Mouse (Mus musculus) large intestine, adult 2 months (tissue): Measurements from ENCODE around the gene Prkaca. TPM values are rescaled to one million over a fixed set of nuclear protein-coding genes. Genes with fewer than 3 reads are reported as not detected.
"Not testable (repeated sequence)": the region's sequence is repeated elsewhere in the genome, so short reads cannot be mapped to it uniquely, and the experiment has no call there.

Experiments
- DNase-seq: peaks from one replicate; pipeline ENCODE4 v3.0.0-alpha.2; 2012; ENCODE audit warnings: low read depth, low spot score
- WGBS: fragments of 180-500 bp; shearing (Covaris S2); methylation state at CpG from one replicate; pipeline ENCODE4 v1.1.7; 2018; 5-methylcytosine and 5-hydroxymethylcytosine counted together
- polyA plus RNA-seq: library from polyadenylated mRNA; depleted of rRNA; stranded (reverse); fragments of >200 nt; gene quantifications from 2 replicates; pipeline ENCODE4 v1.2.3, GENCODE M21; 2012

Gene Prkaca
- polyA plus RNA-seq, 1 experiment = 59.9 TPM

DNA sequence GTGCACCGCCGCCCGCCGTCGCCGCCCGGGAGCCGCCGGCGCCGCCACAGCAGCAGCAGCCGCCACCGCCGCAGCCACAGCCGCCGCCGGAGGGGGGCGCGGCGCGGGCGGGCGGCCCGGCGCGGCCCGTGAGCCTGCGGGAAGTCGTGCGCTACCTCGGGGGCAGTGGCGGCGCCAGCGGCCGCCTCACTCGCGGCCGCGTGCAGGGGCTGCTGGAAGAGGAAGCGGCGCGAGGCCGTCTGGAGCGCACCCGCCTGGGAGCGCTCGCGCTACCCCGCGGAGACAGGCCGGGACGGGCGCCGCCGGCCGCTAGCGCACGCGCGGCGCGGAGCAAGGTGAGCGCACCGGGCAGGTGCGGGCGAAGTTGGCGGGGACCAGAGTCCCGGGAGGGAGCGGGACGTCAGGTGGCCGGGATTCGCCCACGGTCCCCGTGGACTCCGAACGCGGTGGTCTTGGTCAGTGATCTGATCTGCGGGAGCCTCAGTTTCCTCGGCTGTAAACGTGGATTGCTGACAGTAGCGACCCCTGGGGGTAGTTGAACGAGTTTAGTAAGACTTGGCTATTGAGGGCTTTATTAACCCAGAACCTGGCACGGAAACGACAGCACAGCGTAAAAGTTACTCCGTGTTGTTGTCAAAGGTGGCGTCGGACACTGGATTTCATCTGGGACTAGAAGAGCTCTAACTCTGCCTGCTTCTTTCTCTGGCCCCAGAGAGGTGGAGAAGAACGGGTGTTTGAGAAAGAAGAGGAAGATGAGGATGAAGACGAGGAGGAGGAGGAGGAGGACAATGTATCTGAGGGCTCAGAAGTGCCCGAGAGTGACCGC lies 25.7 kb downstream of the Prkaca start:
- no peak for DNase-seq
- 8% methylated on average over 90 of the region's 92 CpGs for WGBS

DNA sequence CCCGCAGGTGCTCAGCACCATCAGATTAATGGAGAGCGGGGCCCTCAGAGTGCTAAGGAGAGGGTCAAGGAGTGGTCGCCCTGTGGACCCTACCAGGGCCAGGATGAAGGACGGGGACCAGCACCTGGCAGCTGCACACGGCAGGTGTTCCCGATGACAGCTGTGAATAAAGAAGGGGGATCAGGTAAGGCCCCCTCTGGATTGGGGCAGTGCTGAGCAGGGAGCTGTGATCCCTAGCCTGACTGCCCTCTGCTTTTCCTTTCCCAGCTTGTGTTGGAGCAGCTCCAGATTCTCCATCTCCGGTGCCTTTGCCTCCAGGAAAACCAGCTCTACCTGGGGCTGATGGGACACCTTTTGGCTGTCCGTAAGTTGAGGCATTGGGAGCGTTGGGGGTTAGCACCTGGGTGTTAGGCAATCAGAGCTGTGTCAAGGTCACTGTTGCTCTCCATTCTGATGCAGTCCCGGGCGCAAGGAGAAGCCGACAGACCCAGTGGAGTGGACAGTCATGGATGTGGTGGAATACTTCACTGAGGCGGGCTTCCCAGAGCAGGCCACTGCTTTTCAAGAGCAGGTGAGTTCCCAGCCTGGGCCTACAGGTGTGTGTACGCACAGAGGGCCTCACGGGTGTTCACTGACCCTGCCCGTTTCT lies 26.4 kb downstream of the Prkaca start:
- 62% methylated on average over 16 of the region's 16 CpGs for WGBS
- DNase-seq = no peak

DNA sequence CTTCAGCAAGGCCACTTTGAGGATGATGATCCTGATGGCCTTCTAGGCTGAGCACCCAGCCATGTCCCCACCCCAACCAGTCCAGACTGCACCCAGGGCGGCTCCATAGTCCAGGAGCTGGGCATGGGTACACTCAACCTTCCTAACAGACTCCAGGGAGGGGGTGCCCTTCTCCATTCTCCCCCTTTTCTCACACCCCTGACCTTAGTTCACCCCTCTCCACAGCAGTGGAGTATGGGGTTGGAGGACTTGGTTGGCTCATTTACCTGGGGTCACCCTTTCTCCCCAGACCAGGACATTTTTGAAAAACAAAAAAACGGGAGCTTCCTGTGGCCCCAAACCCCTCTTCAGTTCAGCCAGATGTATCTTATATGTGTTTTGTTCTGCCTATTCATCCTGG lies 27.0 kb downstream of the Prkaca start:
- WGBS = 83% methylated on average over 2 of the region's 2 CpGs
- no peak for DNase-seq

DNA sequence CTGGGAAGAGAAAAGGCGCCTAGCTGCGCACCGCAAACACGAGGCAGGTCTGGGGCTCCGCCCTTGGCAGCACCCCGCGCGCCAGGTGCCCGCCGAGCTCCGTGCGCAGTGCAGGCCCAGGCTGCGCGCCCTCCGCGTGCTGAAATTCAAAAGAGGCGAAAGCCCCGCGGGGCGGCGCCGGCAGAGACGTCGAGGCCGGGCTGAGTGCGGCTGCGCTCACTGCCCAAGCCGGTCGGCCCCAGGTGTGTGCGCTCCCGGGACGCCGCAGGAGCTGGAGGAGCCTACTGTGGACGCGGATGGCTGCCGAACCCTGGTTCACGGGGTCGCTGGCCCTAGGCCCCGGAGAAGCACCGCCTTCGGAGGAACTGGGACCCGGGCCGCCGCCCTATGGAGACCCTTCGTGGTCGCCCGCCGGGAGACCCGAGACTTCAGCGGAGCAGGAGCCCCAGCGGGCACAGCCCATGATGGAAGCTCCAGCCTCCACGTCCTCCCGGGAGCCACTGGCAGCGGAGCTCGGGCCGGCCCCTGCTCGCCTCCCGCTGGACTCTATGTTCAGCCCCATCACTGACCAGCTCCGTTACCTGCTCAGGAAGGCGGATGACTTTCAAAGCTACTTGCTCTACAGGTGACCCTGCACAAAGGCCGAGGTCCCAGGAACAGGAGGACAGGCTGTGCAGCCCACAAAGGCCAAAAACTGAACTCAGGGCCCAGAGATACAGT lies 28.6 kb downstream of the Prkaca start, which contains the start of gene 1700067K01Rik:
TSS of gene 1700067K01Rik (plus strand) at position 222 of the 720 bp plus-strand sequence.
- DNase-seq = no peak
- 74% methylated on average over 61 of the region's 61 CpGs for WGBS

DNA sequence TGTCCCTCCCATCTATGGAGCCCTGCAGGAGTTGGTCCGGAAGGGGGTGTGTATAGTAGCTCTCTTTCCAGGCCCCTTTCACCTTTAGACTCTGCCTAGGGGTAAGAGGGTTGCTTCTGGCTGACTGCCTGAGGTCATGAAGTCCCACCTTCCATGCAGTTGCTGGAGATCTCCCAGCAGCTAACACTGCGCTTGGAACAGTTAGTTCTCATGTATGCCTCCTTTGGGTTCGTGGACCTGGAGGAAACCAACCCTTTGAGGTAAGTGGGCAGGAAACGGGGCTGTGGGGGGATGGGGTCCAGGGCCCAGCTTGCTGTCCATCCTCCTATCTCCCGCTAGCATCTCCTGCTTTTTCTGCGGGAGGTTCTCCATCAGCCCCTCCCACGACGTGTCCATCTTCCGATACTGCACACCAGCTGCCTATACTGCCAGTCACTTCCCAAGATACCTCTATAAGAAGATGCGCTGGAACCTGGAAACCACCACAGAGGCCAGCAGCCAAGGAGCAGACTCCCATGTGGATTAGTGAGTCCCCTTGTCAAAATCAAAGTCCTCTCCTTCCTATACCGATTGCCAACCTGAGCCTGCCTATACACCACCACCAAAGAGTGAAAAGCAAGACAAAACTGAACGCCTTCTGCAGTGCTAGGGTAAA lies 30.3 kb downstream of the Prkaca start:
- no peak for DNase-seq
- WGBS = 83% methylated on average over 12 of the region's 12 CpGs

DNA sequence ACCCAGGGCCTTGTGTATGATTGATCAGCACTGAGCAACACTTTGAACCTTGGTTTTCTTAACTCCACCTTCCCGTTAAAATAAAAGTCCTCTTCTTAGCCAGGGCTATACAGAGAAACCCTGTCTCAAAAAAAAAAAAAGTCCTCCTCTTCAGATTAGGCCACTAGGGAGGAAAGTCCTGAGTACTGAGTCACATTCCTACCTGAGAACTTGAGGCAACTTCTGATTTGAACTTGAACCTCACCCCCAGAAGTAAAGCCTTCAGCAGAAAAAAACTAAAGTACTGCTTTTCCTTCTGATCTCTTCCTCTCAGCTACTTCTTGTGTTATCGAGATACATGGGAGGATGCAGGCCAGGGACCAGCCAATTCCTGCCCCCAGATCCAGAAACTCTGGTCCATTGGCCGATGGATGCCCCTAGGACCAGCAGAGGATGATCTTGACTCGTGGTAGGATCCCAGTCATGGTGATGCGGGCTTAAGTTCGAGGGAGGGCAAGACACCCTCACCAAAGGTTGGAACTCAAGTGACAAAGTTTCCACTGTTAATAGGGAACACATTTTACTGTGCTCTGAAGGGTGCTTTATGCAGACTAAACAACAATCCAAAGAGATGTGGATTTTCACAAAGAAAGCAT lies 30.9 kb downstream of the Prkaca start:
- 75% methylated on average over 6 of the region's 6 CpGs for WGBS
- DNase-seq = no peak

DNA sequence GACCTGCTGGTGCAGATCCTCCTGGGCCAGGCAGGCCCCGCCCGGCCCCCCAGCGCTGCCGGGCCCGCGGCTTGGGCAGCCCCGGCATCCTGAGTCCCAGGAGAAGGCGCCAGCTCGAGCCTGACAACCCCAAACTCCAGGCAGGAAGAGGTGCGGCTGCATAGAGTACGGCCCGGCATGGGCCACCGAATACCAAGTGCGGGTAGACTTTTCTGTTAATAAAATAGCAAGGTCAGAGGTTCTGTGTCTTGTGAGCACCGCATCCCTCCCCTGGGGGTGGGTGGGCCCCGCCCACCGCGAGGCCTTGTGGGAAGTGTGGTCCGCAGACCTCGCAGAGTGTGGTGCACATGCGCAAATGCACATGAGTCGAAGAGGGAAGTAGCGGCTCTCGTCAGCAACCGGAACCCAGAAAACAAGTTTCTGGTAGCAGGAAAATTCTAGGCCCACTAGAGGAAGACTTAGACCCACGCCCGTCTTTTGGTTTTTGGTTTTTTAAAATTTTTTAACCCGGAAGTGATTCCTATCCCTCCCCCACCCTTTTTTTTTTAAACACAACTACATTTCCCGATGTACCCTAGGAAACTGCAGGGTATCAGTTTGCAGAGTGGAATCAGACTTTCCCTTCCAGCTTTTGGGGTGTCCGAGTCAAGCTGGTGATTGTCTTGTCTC lies 31.9 kb downstream of the Prkaca start:
- peak; percentile 75 for DNase-seq
- under 1% methylated on average over 30 of the region's 30 CpGs for WGBS

DNA sequence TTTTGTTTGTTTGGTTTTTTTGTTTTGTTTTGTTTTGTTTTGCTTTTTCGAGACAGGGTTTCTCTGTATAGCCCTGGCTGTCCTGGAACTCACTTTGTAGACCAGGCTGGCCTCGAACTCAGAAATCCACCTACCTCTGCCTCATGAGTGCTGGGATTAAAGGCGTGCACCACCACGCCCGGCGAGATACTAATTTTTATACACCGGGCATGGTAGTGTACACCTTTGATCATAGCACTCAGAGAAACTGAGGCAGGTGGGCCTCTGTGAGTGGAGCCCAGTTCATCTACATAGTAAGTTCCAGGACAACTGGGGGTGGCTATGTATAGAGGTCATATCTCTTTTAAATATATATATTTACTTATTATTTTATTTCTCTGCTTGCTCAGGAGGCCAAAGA lies 32.7 kb downstream of the Prkaca start:
- DNase-seq = not testable (repeated sequence)
- WGBS = 88% methylated on average over 7 of the region's 7 CpGs

DNA sequence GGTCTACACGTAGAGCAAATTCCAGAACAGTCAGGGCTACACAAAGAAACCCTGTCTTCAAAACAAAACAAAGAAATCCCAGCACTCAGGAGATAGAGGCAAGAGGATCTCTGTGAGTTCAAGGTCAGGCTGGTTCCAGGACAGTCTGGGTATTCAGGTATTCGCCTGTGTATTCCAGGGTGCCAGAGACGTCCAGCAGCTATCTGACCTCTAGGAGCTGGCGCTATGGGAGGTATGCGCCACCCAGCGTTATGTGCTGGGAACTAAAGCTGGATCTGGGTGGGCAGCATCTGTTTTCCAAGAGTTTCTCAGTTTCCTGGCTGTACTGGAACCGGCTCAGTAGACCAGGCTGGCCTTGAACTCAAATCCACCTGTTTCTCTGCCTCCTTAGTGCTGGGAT lies 35.6 kb downstream of the Prkaca start:
- WGBS = 58% methylated on average over 7 of the region's 7 CpGs
- no peak for DNase-seq

DNA sequence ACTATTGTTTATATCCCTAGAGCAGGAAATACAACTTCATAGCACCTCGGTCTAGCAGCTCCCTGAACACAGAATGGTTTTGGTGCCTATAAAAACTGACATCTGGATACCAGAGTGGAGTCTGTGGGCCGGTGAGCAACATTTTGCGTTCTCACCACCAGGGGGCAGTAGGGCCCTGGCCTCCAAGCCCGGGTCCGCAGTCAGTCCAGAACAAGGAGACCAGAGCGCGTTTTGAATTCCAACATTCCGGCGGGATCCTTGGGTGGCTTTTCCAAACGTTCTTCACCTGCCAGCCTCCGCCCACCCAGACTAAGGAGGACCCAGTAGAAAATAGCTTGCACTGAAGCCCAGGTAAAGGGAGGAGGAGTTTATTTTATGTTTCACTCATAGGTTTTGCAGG lies 37.1 kb downstream of the Prkaca start:
- under 1% methylated on average over 11 of the region's 11 CpGs for WGBS
- DNase-seq = no peak

DNA sequence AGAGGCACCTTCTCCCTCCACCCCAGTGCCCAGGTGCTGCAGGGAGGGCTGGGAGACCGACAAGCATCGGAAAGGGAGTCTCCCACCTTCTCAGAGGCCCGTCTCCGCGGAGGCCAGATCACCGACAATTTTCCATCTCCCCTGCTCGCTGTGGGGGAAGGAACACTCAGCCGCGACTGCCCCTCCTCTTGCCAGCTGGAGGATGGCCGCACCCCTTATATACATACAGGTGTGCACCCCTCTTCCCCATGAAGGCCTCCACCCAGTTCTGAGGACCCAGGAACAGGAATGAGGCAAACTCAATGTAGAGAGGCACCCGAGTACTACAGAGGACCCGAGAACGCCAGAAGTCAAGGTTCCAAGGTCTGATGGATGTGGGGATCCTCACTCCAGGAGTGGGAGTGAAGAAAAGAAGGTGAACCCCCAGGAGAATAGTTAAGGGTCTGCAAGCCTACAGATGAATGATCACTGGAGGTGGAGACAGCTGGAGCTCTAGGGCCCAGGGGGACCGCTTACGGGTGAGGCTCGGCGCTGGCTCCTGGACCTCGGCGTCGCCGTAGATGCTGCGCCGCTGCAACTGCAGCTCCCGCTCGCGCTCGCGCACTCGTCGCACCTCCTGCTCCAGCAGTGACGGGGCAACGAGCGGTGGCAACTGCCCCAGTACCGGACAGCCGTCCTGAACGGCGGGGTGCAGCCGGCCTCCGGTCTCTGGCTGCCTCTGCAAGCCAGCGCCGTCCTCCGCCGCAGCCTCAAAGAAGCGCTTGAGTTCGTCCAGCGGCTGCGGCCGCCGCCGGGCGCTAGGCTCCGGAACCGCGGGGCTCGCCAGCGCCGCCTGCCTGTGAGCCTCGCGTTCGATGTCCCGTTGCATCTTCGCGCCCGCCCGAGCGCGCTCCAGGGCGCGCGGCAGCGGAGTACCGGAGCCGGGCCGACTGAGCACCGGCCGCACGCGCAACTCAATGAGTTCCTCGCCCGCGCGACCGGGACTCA lies 38.1 kb downstream of the Prkaca start:
- no peak for DNase-seq
- 2% methylated on average over 83 of the region's 83 CpGs for WGBS

DNA sequence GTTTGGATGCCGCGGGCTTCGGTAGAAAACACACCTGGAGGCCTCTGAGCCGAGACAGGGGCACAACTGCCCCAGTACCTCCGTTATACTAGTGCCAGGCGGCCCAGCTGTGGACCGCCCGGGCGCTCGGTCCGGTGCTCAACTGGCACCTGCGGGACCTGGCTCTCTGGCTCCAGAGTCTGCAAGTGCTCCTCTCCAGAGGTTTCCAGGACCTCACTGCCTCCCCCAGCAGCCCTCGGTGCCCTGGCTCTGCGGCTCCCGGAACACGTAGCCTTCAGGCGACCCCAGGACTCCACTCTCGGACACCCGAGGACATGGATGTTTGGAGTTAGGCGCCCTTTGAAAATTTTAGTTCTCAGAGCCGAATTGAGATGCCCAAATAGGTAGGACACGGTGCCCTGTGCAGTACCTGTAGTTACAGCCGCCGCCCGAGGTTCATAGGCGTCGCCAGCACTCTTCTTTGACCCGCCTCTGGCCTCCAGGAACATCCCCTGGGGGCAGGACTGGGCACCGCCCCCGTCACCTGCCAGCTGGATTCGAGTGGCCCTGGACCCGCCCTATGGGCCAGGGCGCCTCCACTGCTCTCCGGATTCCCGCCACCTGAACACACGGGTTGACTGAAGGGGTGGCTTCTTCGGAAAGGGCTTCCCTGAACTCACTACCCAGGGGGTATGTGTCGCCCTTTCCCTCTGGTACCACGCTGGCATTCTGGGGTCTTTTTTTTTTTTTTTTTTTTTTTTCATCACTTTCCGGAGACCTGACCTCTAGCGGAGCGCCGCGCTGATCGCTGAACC lies 39.1 kb downstream of the Prkaca start, which contains the start of gene 2210011C24Rik:
TSS of gene 2210011C24Rik (minus strand) at position 467 of the 794 bp plus-strand sequence.
- 3% methylated on average over 45 of the region's 45 CpGs for WGBS
- DNase-seq = no peak

DNA sequence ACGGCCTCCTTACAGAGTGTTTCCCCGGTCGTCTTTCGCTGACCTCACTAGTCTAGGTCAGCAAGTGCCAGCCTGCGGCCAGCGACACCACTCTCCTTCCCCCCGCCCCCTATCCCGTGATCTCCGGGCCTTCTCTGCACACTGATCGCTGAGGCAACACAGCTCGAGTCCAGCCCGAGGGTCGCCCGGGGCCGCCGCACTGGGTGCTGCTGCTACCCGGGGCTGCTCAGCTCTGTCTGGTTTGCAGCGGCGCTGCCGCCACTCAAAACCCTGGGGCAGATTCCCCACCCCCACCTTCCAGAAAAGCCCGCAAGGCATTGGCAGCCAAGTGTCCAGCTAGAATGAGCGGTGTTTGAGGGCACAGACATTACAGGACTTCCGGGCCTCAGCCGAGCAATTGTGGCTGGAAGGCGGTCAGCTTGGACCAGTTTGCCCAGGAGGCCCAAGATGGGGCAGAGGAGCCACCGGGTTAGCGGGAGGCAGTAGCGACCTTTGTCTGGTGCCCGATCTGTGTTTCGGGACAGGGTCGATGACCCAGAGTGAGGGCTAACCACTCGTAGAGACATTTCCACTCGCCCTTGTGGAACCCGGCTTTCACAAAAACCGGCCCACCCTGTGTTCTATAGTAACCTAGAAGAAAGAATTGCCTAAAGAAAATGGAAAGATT lies 39.8 kb downstream of the Prkaca start:
- 38% methylated on average over 35 of the region's 35 CpGs for WGBS
- no peak for DNase-seq

DNA sequence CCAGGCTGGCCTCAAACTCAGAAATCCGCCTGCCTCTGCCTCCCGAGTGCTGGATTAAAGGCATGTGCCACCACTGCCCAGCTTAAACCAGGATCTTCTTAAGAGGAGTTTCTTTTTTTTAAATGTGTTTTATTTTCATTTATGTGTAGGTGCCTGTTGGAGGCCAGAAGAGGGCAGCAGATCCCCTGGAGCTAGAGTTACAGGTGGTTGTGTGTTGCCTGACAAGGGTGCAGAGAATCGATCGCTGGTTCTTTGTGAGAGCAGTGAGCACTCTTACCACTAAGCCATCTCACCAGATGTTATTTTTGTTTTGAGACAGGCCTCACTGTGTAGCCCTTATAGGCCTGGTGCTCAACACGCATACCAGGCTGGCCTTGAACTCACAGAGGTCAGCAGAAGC lies 43.0 kb downstream of the Prkaca start:
- 94% methylated on average over 5 of the region's 5 CpGs for WGBS

DNA sequence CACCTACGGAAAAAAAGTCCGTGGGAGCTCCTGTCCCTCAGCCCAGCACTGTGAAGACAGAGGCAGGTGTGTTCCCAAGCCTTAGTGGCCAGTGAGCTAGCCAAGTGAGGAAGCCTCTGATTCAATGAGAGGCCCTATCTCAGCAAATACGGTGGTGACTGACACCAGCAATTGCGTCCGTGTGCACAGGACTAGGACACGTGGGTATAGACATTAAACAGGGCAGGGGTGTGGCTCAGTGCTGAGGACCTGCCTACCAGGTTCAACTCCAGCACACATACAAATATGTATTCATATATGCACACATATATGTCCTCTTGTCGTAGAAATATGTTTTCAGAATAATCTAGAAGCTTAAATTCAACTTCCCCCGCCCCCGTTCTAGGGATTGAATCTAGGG lies 46.9 kb downstream of the Prkaca start:
- 51% methylated on average over 9 of the region's 9 CpGs for WGBS

More for the DNA sequence above, 43.0 kb downstream of the Prkaca start:
- DNase-seq = no peak

DNA sequence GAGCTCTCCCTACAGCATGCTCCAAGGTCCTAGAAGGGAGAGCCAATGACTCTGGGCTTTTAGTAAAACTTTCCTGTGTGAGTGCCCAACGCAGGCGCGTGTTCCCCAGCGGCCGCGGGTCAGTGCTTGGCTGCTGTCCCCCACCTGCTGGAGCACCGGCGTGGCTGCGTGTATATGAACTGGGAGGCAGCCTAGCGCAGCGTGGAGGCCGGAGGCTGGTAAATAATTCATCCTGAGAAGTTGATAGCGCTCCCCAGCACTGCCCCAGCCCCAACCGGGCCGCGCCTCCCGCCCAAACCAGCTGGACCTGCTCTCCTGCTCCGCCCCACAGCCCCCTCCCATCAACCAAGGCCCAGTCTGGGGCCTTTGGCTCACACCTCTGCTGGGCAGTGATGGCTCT lies 48.3 kb downstream of the Prkaca start, which contains the start of gene Palm3:
TSS of gene Palm3 (plus strand) at position 376 of the 400 bp plus-strand sequence.
- no peak for DNase-seq
- WGBS = 20% methylated on average over 18 of the region's 18 CpGs

More for the DNA sequence above, 46.9 kb downstream of the Prkaca start:
- no peak for DNase-seq
